Mouse (Mus musculus) spleen, adult 2 months (tissue): ENCODE data around the gene Rit1. TPM values are rescaled to one million over a fixed set of nuclear protein-coding genes. Genes with fewer than 3 reads are reported as not detected.
"Not testable (repeated sequence)": the region's sequence is repeated elsewhere in the genome, so short reads cannot be mapped to it uniquely, and the experiment has no call there.

ENCODE experiments used
- DNase-seq, 2 experiments: peaks; one replicate each; pipeline versions ENCODE4 v3.0.0 to v3.0.0-alpha.2; 2012 to 2021; ENCODE audit warnings: low spot score in 2 of 2, low read depth in 1 of 2
- H3K27ac ChIP-seq: fragments of 200-500 bp; 2 replicates; pipeline ENCODE4 v1.5.1; 2012; ENCODE audit warnings: low read length, inconsistent platforms; ENCODE audit not compliant: insufficient read depth
- H3K27me3 ChIP-seq: fragments of 200-500 bp; 2 replicates; pipeline ENCODE4 v1.6.1; 2012; ENCODE audit warnings: mild to moderate bottlenecking, moderate library complexity, low read length, inconsistent platforms; ENCODE audit not compliant: control insufficient read depth, insufficient read depth
- H3K36me3 ChIP-seq: fragments of 200-500 bp; 2 replicates; pipeline ENCODE4 v1.6.1; 2012; ENCODE audit warnings: mild to moderate bottlenecking, low read length, inconsistent platforms; ENCODE audit not compliant: control insufficient read depth, insufficient read depth
- H3K4me1 ChIP-seq: fragments of 200-500 bp; 2 replicates; pipeline ENCODE4 v1.6.1; 2011; ENCODE audit warnings: inconsistent platforms; ENCODE audit not compliant: control insufficient read depth, insufficient read depth, insufficient read length
- H3K4me3 ChIP-seq: fragments of 200-500 bp; 2 replicates; pipeline ENCODE4 v1.5.1; 2011; ENCODE audit warnings: mild to moderate bottlenecking, inconsistent platforms; ENCODE audit not compliant: insufficient read depth, insufficient read length; ENCODE audit errors: extremely low read depth
- CTCF ChIP-seq: fragments of 200-500 bp; IDR thresholded peaks from 2 replicates; pipeline ENCODE4 v1.5.1; 2011; ENCODE audit warnings: mild to moderate bottlenecking, inconsistent platforms; ENCODE audit not compliant: insufficient read depth, insufficient read length, insufficient replicate concordance; ENCODE audit errors: extremely low read depth
- POLR2A ChIP-seq: fragments of 200-500 bp; IDR thresholded peaks from 2 replicates; pipeline ENCODE4 v1.6.1; 2011; ENCODE audit warnings: low read depth, low read length, inconsistent platforms
- WGBS: fragments of 180-500 bp; shearing (Covaris S2); methylation state at CpG from one replicate; pipeline ENCODE4 v1.1.7; 2018; 5-methylcytosine and 5-hydroxymethylcytosine counted together
- polyA plus RNA-seq: library from polyadenylated mRNA; depleted of rRNA; stranded (reverse); fragments of >200 nt; gene quantifications from 2 replicates; pipeline ENCODE4 v1.2.3, GENCODE M21; 2012

Rit1 gene
- polyA plus RNA-seq, 1 experiment = 32.9 TPM

DNA sequence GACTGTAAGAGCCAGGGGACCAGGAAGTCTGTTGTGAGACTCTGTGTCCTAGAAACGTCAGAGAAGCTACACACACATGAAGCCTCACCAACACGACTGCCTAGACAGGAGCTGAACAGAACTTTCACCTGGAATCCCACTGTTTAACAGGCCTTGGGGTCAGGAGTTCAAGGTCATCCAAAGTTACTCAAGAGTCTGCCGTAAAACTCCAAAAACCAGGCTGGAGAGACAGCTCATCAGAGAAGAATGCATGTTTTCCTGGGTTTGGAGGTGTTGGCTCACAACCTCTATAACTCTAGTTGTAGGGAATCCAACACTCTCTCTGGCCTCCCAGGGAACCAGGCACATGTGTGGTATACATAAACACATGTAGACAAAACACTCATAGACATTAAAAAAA, 38.9 kb downstream of the Rit1 start:
- no peak for TF ChIP-seq POLR2A
- no peak for TF ChIP-seq CTCF
- H3K27ac ChIP-seq = no peak overlapping the region
- WGBS = 81% methylated on average over 3 of the region's 3 CpGs

DNA sequence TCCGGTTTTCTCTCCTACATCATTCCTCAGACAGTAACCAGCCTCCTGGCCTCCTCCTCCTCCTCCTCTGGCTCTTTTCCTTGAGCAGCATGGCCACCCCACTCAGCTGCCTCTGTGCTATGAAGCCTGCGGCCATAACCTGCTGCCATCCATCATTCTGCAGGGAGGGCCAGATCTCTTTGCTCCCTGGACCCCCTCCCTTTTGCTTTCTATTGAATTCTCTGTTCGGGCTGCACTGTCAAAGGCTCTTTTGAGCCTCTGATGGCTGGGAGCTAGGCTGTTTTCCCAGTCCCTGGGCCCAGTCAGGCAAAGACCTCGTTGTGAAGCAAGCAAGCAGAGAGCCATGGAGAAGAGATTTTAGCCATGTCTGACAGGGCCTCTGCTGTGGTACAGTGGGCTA, 39.6 kb downstream of the Rit1 start:
- no peaks in the 10 kb centered on the region for H3K36me3 ChIP-seq
- WGBS = 80% methylated on average over 4 of the region's 4 CpGs

More for the DNA sequence above, 38.9 kb downstream of the Rit1 start:
- Histone ChIP-seq H3K4me1 (no peaks in the 10 kb centered on the region), H3K4me3 (no peak overlapping the region), H3K36me3 (no peaks in the 10 kb centered on the region), H3K27me3 (no peaks in the 10 kb centered on the region)
- DNase-seq = no peak

GRCm38 (mm10) chr3:88758045-88758500, 41.4 kb downstream of the Rit1 start:
- H3K27ac ChIP-seq = no peak overlapping the region
- no peak overlapping the region for H3K4me3 ChIP-seq
- 69% methylated on average over 5 of the region's 5 CpGs for WGBS
- no peaks in the 10 kb centered on the region for H3K4me1 ChIP-seq
- no peak for TF ChIP-seq CTCF
- TF ChIP-seq POLR2A = no peak
- H3K27me3 ChIP-seq = no peaks in the 10 kb centered on the region
- no peak for DNase-seq
- no peaks in the 10 kb centered on the region for H3K36me3 ChIP-seq

More for the DNA sequence above, 39.6 kb downstream of the Rit1 start:
- Histone ChIP-seq H3K4me3 (no peak overlapping the region), H3K27me3 (no peaks in the 10 kb centered on the region), H3K27ac (no peak overlapping the region), H3K4me1 (no peaks in the 10 kb centered on the region)
- no peak for DNase-seq
- TF ChIP-seq POLR2A (no peak), CTCF (no peak)

- no peaks in the 10 kb centered on the region for H3K4me1 ChIP-seq
- DNase-seq = no peak
Measured at GRCm38 (mm10) chr3:88761619-88762018, 45.0 kb downstream of the Rit1 start.

GRCm38 (mm10) chr3:88762401-88762831, 45.8 kb downstream of the Rit1 start:
- Histone ChIP-seq H3K4me1 (no peaks in the 10 kb centered on the region), H3K27me3 (no peaks in the 10 kb centered on the region), H3K4me3 (no peak overlapping the region), H3K36me3 (no peaks in the 10 kb centered on the region), H3K27ac (no peak overlapping the region)
- no peak for DNase-seq
- 57% methylated on average over 6 of the region's 6 CpGs for WGBS
- no peak for TF ChIP-seq CTCF
- no peak for TF ChIP-seq POLR2A

More at GRCm38 (mm10) chr3:88761619-88762018, 45.0 kb downstream of the Rit1 start:
- Histone ChIP-seq H3K36me3 (no peaks in the 10 kb centered on the region), H3K4me3 (no peak overlapping the region), H3K27ac (no peak overlapping the region), H3K27me3 (no peaks in the 10 kb centered on the region)
- TF ChIP-seq CTCF (no peak), POLR2A (no peak)
- WGBS = 92% methylated on average over 19 of the region's 19 CpGs

- peak; percentile 7 to 28 for DNase-seq
Measured at GRCm38 (mm10) chr3:88771189-88771940, 54.7 kb downstream of the Rit1 start.

DNA sequence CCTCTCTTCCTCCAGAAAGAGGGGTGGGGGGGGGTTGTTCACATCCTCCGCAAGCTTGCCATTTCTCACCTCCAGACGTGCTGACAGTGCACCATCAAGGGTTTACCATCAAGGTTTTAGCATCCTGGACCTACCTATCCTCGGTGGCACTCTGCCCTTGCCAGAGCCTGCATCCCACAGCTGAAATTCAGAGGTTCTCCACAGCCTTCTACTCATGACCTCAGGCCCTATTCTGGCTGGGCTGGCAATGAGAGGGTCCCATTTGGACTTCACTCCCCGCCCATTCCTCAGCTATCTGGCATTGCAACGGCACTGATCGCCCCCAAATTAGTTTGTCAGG, 55.3 kb downstream of the Rit1 start:
- not testable (repeated sequence) for H3K27me3 ChIP-seq, DNase-seq, H3K4me1 ChIP-seq, H3K36me3 ChIP-seq
- WGBS = 15% methylated on average over 3 of the region's 6 CpGs
- H3K27ac ChIP-seq = peak overlapping the region; percentile 29; the same call in 1 of the 2 replicates
- H3K4me3 ChIP-seq = peak overlapping the region; percentile 43; the same call in 1 of the 2 replicates

More at GRCm38 (mm10) chr3:88771189-88771940, 54.7 kb downstream of the Rit1 start:
- not testable (repeated sequence) for H3K27me3 ChIP-seq, H3K36me3 ChIP-seq, H3K4me1 ChIP-seq
- peak overlapping the region; percentile 29 for H3K27ac ChIP-seq
- WGBS = 5% methylated on average over 23 of the region's 28 CpGs
- peak overlapping the region; percentile 43; the same call in 1 of the 2 replicates for H3K4me3 ChIP-seq

DNA sequence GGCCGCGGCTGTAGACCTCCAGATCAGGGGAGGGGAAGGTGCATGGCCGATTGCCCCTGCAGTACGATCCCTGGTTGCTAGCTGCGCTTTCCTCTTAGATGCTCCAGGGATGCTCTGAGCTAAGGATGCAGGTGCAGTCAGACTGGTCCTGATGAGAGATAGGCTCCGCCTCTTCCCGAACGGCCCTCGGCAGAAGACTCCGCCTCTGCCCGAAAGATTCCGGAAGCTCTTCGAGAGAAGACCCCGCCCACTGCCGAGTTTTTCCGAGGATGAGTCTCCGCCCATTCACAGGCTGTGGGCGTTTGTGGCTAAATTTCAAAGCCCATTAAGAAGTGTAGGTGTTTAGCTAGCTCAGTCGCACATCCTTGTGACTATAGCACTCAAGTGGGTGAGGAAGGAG, 55.8 kb downstream of the Rit1 start:
- not testable (repeated sequence) for H3K27ac ChIP-seq, H3K27me3 ChIP-seq, H3K4me1 ChIP-seq, H3K36me3 ChIP-seq, H3K4me3 ChIP-seq
- DNase-seq = peak; percentile 61 to 86
- WGBS = 1% methylated on average over 19 of the region's 19 CpGs

DNA sequence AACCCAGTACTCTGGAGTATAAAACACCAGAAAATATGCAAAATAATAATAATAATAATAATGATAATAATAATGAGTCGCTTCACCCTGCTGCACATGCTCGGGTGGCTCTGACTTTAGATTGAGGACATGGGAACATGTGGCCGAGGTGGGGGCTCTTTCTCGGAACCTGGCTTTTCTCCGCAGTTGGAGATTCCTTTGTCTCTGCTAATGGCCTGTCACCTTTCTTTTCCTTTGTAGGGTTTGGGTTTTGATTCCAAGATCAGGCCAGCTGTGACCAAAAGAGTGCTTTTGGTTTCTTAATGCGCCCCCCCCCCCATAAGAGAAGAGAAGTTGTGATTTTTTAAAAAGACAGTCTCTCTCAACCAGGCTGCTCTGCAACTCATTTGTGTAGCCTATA, 56.5 kb downstream of the Rit1 start:
- not testable (repeated sequence) for H3K27ac ChIP-seq, H3K4me1 ChIP-seq, DNase-seq, H3K27me3 ChIP-seq, H3K36me3 ChIP-seq, H3K4me3 ChIP-seq
- WGBS = 92% methylated on average over 6 of the region's 6 CpGs
